Mouse (Mus musculus): ENCODE data around the gene Rtkn2. TPM values are rescaled to one million over a fixed set of nuclear protein-coding genes. Genes with fewer than 3 reads are reported as not detected.
A peak's percentile ranks its signal among the peaks of the same experiment; 100 is the strongest.

Gene Rtkn2
- 3.7 and 3.9 TPM in 2 replicates for polyA plus RNA-seq (2015; fragmentation: Nextera tagmentation; extraction: Ambion mirVana)

- under 1% methylated on average over 57 of the region's 57 CpGs for WGBS
- H3K27ac ChIP-seq: peak within 1 kb of the TSS; percentile 52
- H3K4me3 ChIP-seq: peak within 1 kb of the TSS; percentile 74
- H3K9ac ChIP-seq: peak within 1 kb of the TSS; percentile 61
- H3K4me1 ChIP-seq: peaks cover 8% of the 10 kb centered on the region
- no peaks in the 10 kb centered on the region for H3K27me3 ChIP-seq (replicated peaks)
- H3K9me3 ChIP-seq: no peaks in the 10 kb centered on the region
- H3K36me3 ChIP-seq (replicated peaks): no peaks in the 10 kb centered on the region
- peak; percentile 98 for ATAC-seq (replicated peaks)
- H3K4me2 ChIP-seq: peak within 1 kb of the TSS; percentile 100
Measured at GRCm38 (mm10) chr10:67979401-67980157, at the start of gene Rtkn2. Gene Rtkn2 (plus strand): TSS chr10:67979570.

DNA sequence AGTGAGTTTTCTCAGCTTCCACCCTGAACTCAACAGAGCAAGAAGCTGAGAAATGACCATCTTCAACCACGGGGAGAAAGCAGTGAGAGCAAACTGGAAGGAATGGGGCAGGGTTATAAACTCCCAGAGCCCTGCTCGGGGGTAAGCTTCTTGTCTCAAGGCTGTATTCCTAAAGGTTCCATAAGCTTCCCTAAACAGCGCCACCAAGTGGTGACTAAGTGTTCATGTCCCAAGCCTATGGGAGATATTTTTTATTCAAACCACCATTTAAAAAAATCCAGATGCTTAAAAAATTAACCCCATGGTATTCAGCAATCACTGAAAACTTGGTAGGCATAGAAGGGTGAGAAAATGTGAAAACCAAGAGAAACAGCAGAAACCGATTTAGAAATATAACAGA, 48.0 kb upstream of the Rtkn2 start:
- H3K9ac ChIP-seq: no peak overlapping the region
- H3K27me3 ChIP-seq (replicated peaks): no peaks in the 10 kb centered on the region
- H3K27ac ChIP-seq: no peak overlapping the region
- no peaks in the 10 kb centered on the region for H3K36me3 ChIP-seq (replicated peaks)
- no peak overlapping the region for H3K4me2 ChIP-seq
- WGBS: 82% methylated on average over 4 of the region's 4 CpGs
- H3K9me3 ChIP-seq: no peaks in the 10 kb centered on the region
- H3K4me1 ChIP-seq: no peaks in the 10 kb centered on the region
- no peak overlapping the region for H3K4me3 ChIP-seq
- ATAC-seq (replicated peaks): no peak

DNA sequence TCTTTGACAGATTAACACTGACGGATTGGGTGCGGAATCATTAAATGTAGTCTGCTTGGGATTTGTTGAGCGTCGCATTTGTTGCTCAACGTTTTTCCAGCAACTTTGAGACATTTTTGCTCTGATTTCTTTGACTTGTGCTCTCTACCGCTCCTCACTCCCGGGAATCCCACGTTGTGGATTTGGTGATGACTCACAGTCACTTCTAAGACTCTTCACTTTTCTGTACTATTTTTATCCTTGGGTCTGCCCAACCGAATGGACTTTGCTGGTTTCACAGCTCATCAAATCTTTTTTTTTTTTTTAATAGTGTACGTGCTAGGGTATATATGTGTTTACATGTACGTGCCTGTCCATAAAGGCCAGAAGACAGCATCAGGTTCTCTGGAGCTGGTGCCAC, 46.6 kb upstream of the Rtkn2 start:
- no peaks in the 10 kb centered on the region for H3K4me1 ChIP-seq
- no peak overlapping the region for H3K4me2 ChIP-seq
- no peak overlapping the region for H3K9ac ChIP-seq
- no peaks in the 10 kb centered on the region for H3K9me3 ChIP-seq
- ATAC-seq (replicated peaks): no peak
- no peak overlapping the region for H3K27ac ChIP-seq
- H3K27me3 ChIP-seq (replicated peaks): no peaks in the 10 kb centered on the region
- no peak overlapping the region for H3K4me3 ChIP-seq
- WGBS: 93% methylated on average over 11 of the region's 11 CpGs
- H3K36me3 ChIP-seq (replicated peaks): no peaks in the 10 kb centered on the region

DNA sequence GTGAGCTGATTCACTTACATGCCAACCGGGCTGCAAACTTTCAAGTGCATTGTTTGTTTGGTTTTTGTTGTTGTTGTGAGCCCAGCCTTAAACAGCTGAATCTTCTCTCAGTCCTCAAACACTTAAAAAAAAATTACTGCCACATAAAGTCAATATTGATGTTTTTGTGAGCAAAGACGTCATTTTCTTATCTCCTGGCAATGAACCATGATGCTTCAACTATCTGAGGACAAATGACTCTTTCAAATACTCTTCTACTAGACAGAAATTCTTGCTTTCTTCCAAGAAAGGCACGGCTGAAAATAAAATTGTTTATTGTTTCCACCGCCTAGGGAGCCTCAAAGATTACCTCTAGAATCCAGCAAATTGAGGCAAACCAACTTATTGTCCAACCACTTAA, 42.4 kb upstream of the Rtkn2 start:
- WGBS: 83% methylated on average over 4 of the region's 4 CpGs
- no peak overlapping the region for H3K4me2 ChIP-seq
- no peak overlapping the region for H3K4me3 ChIP-seq
- H3K4me1 ChIP-seq: no peaks in the 10 kb centered on the region
- no peak for ATAC-seq (replicated peaks)
- no peak overlapping the region for H3K27ac ChIP-seq
- no peak overlapping the region for H3K9ac ChIP-seq
- no peaks in the 10 kb centered on the region for H3K9me3 ChIP-seq
- no peaks in the 10 kb centered on the region for H3K36me3 ChIP-seq (replicated peaks)
- H3K27me3 ChIP-seq (replicated peaks): no peaks in the 10 kb centered on the region

DNA sequence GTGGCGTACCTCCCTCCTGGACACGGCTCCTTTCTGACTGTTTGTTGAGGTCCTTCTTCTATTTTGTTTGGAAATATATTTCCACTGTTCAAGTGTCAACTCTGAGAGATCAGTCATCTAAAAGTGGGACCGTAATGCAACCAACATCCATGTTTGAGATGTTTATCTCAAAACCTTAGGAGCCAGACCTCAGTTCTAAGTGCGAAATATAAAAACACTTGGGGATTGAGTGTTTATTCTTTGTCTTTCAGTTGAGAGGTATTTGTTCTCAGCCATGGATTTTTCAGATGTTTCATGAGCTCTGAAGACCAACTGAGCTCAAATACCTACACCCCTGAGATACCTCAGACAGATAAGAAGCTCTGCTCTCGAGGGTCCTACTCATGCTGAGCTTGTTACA, 41.6 kb upstream of the Rtkn2 start:
- 92% methylated on average over 5 of the region's 5 CpGs for WGBS
- Histone ChIP-seq H3K4me1 (no peaks in the 10 kb centered on the region), H3K27ac (no peak overlapping the region), H3K36me3 (replicated peaks) (no peaks in the 10 kb centered on the region), H3K4me3 (no peak overlapping the region), H3K27me3 (replicated peaks) (no peaks in the 10 kb centered on the region), H3K9me3 (no peaks in the 10 kb centered on the region), H3K9ac (no peak overlapping the region), H3K4me2 (no peak overlapping the region)
- no peak for ATAC-seq (replicated peaks)

DNA sequence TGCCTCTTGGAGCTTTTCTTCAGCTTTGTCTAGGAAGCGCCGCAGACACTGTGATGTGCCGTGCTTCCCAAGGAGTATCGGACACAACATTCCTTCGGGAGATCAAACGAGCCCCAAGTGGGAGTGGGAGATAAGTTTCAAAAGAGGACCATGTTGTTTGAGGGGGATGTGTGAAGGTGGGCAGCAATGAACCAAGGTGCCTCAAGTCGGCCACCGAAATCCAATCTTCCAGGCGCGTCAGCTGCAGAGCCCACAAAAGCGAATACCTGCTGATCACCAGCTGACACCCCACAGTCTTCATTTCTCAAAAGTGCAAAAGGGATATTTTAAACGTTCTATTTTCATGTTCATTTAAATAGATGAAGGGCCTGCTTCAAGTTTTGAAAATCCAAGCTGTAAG, 39.8 kb upstream of the Rtkn2 start:
- Histone ChIP-seq H3K27me3 (replicated peaks) (no peaks in the 10 kb centered on the region), H3K4me3 (no peak overlapping the region), H3K27ac (no peak overlapping the region), H3K4me1 (no peaks in the 10 kb centered on the region), H3K36me3 (replicated peaks) (no peaks in the 10 kb centered on the region), H3K4me2 (no peak overlapping the region), H3K9ac (no peak overlapping the region), H3K9me3 (no peaks in the 10 kb centered on the region)
- WGBS: 71% methylated on average over 12 of the region's 12 CpGs
- ATAC-seq (replicated peaks): no peak

DNA sequence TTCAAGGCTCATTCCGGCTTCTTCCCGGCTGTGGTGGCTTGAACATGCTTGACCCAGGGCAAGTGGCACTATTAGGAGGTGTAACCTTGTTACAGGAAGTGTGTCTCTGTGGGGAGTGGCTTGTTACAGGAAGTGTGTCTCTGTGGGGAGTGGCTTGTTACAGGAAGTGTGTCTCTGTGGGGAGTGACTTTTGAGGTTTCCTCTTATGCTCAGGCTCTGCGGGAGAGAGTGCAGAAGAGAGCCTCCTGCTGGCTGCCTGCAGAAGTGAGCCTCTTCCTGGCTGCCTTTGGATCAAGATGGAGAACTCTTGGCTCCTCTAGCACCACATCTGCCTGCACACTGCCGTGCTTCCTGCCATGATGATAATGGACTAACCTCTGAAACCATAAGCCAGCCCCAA, 35.9 kb upstream of the Rtkn2 start:
- Histone ChIP-seq H3K27me3 (replicated peaks) (no peaks in the 10 kb centered on the region), H3K9ac (no peak overlapping the region), H3K9me3 (no peaks in the 10 kb centered on the region), H3K4me1 (no peaks in the 10 kb centered on the region), H3K4me3 (no peak overlapping the region), H3K4me2 (no peak overlapping the region), H3K27ac (no peak overlapping the region), H3K36me3 (replicated peaks) (no peaks in the 10 kb centered on the region)
- WGBS: 82% methylated on average over 4 of the region's 4 CpGs
- ATAC-seq (replicated peaks): no peak

- no peak overlapping the region for H3K4me3 ChIP-seq
- H3K4me2 ChIP-seq: no peak overlapping the region
Measured at GRCm38 (mm10) chr10:67950059-67950748, 29.2 kb upstream of the Rtkn2 start.

DNA sequence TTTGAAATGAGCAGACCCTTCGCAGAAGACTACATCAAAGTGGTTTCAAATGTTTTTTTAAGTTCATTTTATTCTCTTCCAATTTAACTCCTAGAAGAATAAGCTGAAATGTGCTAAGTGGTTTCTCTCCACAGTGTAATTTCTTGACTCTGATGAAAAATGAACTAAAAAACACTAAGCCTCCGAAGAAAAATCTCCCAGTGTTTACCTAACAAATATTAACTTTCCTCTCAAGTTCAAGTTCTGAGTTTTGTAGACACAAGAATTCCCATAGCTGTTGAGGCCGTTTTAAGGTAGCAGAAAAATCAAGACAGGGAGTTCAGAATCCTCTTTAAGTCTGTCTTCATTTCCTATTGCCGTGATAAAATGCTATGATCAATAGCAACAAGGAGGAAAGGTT, 27.7 kb upstream of the Rtkn2 start:
- Histone ChIP-seq H3K36me3 (replicated peaks) (no peaks in the 10 kb centered on the region), H3K4me2 (no peak overlapping the region), H3K4me3 (no peak overlapping the region), H3K27ac (no peak overlapping the region), H3K9me3 (no peaks in the 10 kb centered on the region), H3K4me1 (no peaks in the 10 kb centered on the region), H3K9ac (no peak overlapping the region), H3K27me3 (replicated peaks) (no peaks in the 10 kb centered on the region)
- 83% methylated on average over 4 of the region's 4 CpGs for WGBS
- ATAC-seq (replicated peaks): no peak

More at GRCm38 (mm10) chr10:67950059-67950748, 29.2 kb upstream of the Rtkn2 start:
- Histone ChIP-seq H3K9ac (no peak overlapping the region), H3K27me3 (replicated peaks) (no peaks in the 10 kb centered on the region), H3K9me3 (no peaks in the 10 kb centered on the region), H3K36me3 (replicated peaks) (no peaks in the 10 kb centered on the region), H3K27ac (no peak overlapping the region), H3K4me1 (no peaks in the 10 kb centered on the region)
- 83% methylated on average over 8 of the region's 8 CpGs for WGBS
- ATAC-seq (replicated peaks): no peak

DNA sequence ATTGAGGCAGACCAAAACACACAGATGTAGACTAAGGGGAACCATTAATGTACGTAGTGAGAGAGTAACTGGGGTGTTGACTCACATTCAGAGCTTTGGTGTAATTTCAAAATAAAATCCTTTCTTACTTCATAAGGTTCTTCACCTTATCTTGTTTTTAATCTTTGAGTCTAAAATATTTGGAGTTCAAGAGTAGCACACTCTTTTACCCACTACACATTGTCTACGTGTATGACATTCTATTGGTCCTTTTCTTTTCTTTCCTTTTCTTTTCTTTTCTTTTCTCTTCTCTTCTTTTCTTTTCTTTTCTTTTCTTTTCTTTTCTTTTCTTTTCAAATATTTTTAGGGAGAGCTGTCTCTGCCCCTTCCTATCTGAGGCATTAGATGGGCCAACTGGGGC, 23.4 kb upstream of the Rtkn2 start:
- ATAC-seq (replicated peaks): no peak
- Histone ChIP-seq H3K36me3 (replicated peaks) (no peaks in the 10 kb centered on the region), H3K4me2 (no peak overlapping the region), H3K9ac (no peak overlapping the region), H3K4me1 (no peaks in the 10 kb centered on the region), H3K27ac (no peak overlapping the region), H3K4me3 (no peak overlapping the region), H3K27me3 (replicated peaks) (no peaks in the 10 kb centered on the region), H3K9me3 (no peaks in the 10 kb centered on the region)
- 98% methylated on average over 2 of the region's 2 CpGs for WGBS

- 69% methylated on average over 3 of the region's 3 CpGs for WGBS
- no peaks in the 10 kb centered on the region for H3K27me3 ChIP-seq (replicated peaks)
- ATAC-seq (replicated peaks): no peak
- no peaks in the 10 kb centered on the region for H3K9me3 ChIP-seq
- H3K4me3 ChIP-seq: no peak overlapping the region
- H3K4me2 ChIP-seq: no peak overlapping the region
- no peak overlapping the region for H3K9ac ChIP-seq
- peaks cover 4% of the 10 kb centered on the region; the same call in 1 of the 2 replicates for H3K4me1 ChIP-seq
- no peaks in the 10 kb centered on the region for H3K36me3 ChIP-seq (replicated peaks)
- H3K27ac ChIP-seq: no peak overlapping the region
Measured at GRCm38 (mm10) chr10:67959982-67960381, 19.4 kb upstream of the Rtkn2 start.

DNA sequence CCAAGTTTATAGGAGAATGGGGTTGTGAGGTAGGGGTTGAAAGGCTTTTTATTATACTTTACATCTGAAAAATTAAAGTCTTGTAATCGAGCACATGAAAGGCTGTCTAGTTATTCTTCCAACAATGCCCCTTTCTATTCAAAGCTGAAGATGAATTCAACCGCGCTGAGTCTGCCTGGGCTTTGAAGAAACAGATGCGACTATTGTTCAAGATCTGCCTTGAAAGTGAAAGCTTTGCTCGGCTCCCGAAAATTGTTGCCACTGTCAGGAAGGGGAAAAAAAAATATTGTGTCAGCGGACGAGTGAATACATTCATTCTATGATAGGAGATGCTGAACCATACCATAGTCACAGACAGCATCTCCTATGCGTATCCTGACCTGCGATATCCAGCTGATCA, 16.9 kb upstream of the Rtkn2 start:
- Histone ChIP-seq H3K27me3 (replicated peaks) (no peaks in the 10 kb centered on the region), H3K4me1 (peaks cover 4% of the 10 kb centered on the region; the same call in 1 of the 2 replicates), H3K9ac (no peak overlapping the region), H3K4me2 (peak overlapping the region; percentile 22; the same call in 1 of the 2 replicates), H3K27ac (no peak overlapping the region), H3K36me3 (replicated peaks) (no peaks in the 10 kb centered on the region), H3K4me3 (no peak overlapping the region), H3K9me3 (no peaks in the 10 kb centered on the region)
- WGBS: 22% methylated on average over 10 of the region's 10 CpGs
- no peak for ATAC-seq (replicated peaks)

- H3K4me2 ChIP-seq: no peak overlapping the region
- 18% methylated on average over 8 of the region's 8 CpGs for WGBS
- ATAC-seq (replicated peaks): no peak
- no peaks in the 10 kb centered on the region for H3K9me3 ChIP-seq
- no peak overlapping the region for H3K27ac ChIP-seq
- peaks cover 4% of the 10 kb centered on the region; the same call in 1 of the 2 replicates for H3K4me1 ChIP-seq
- no peak overlapping the region for H3K9ac ChIP-seq
- no peaks in the 10 kb centered on the region for H3K36me3 ChIP-seq (replicated peaks)
- H3K4me3 ChIP-seq: no peak overlapping the region
- no peaks in the 10 kb centered on the region for H3K27me3 ChIP-seq (replicated peaks)
Measured at GRCm38 (mm10) chr10:67964060-67964459, 15.3 kb upstream of the Rtkn2 start.
